ENCODE assay signal across 8 mouse cellular contexts in genomic region chr7:71412079-71412478, GRCm38 (mm10).
DNase-seq lines count a peak whose midpoint lies in the region; ATAC-seq lines count a peak whose summit lies in the region.

No protein-coding gene starts in this region.

- ATAC-seq in hindbrain, embryonic 12.5 days (ENCODE audit: low FRiP score) = peak; percentile 77
- ATAC-seq in lung, embryonic 16.5 days (ENCODE audit: low read depth) = peak; percentile 72

- H3K4me1 ChIP-seq in hindbrain, embryonic 12.5 days = peaks cover 6% of the 10 kb centered on the region; the same call in 1 of the 2 replicates
- H3K4me1 ChIP-seq in lung, embryonic 16.5 days (replicated peaks; ENCODE audit: control insufficient read depth, insufficient read depth, low read length) = peaks cover 17% of the 10 kb centered on the region

- no peak overlapping the region for H3K27ac ChIP-seq in hindbrain, embryonic 12.5 days
- H3K27ac ChIP-seq in lung, embryonic 16.5 days (ENCODE audit: low read length) = peak overlapping the region; percentile 86

- H3K4me3 ChIP-seq in hindbrain, embryonic 12.5 days = peak overlapping the region; percentile 25
- peak overlapping the region; percentile 50 for H3K4me3 ChIP-seq in lung, embryonic 16.5 days (ENCODE audit: low read length)

- WGBS in hindbrain, embryonic 12.5 days = 5% methylated on average over 12 of the region's 12 CpGs
- under 1% methylated on average over 12 of the region's 12 CpGs for WGBS in lung, embryonic 16.5 days

- H3K9me3 ChIP-seq in hindbrain, embryonic 12.5 days (replicated peaks) = no peaks in the 10 kb centered on the region
- no peaks in the 10 kb centered on the region for H3K9me3 ChIP-seq in lung, embryonic 16.5 days (ENCODE audit: control insufficient read depth, low read length)

- peak; percentile 76 for DNase-seq in R1 (ENCODE audit: low read depth, low spot score)
- DNase-seq in cerebellum, postnatal 10 days = peak; percentile 91 to 92
- DNase-seq in frontal cortex, postnatal 14 days (ENCODE audit: low spot score in 2 of 2) = peak; percentile 41 to 66
- peak; percentile 81 to 89 for DNase-seq in layer of hippocampus, postnatal 10 days (ENCODE audit: low spot score in 2 of 2)
- peak; percentile 29 for DNase-seq in retina, adult 2 months (ENCODE audit: low read depth, low spot score)
- DNase-seq in urinary bladder, postnatal 14 days (ENCODE audit: low spot score) = peak; percentile 86

- peaks cover 6% of the 10 kb centered on the region; the same call in 1 of the 2 replicates for H3K27me3 ChIP-seq in hindbrain, embryonic 12.5 days
- H3K27me3 ChIP-seq in lung, embryonic 16.5 days (ENCODE audit: control insufficient read depth, insufficient read depth, low read depth, low read length) = no peaks in the 10 kb centered on the region

- peak overlapping the region; percentile 56 for H3K4me2 ChIP-seq in hindbrain, embryonic 12.5 days (replicated peaks)
- H3K4me2 ChIP-seq in lung, embryonic 16.5 days (ENCODE audit: low read depth, low read length) = peak overlapping the region; percentile 77

- no peaks in the 10 kb centered on the region for H3K36me3 ChIP-seq in hindbrain, embryonic 12.5 days
- no peaks in the 10 kb centered on the region for H3K36me3 ChIP-seq in lung, embryonic 16.5 days (ENCODE audit: control insufficient read depth, insufficient read depth, low read length)

- no peak overlapping the region for H3K9ac ChIP-seq in hindbrain, embryonic 12.5 days
- peak overlapping the region; percentile 69; the same call in 1 of the 2 replicates for H3K9ac ChIP-seq in lung, embryonic 16.5 days (ENCODE audit: low read length)

Comparison
In these comparisons a context has a peak if more than half of its experiments do, and no peak if none do; other contexts are left out.
1. DNase-seq: peak in every context shown above with its lines; median percentile 92 in cerebellum, postnatal 10 days; 86 in urinary bladder, postnatal 14 days; 85 in layer of hippocampus, postnatal 10 days; 76 in R1; 54 in frontal cortex, postnatal 14 days; 29 in retina, adult 2 months.